Mouse (Mus musculus) sigmoid colon, adult 10 weeks (tissue): ENCODE data around the gene Nr3c2. TPM values are rescaled to one million over a fixed set of nuclear protein-coding genes. Genes with fewer than 3 reads are reported as not detected.

Experiments
- polyA plus RNA-seq: library from polyadenylated mRNA; stranded (reverse); fragments of 350-450 nt; fragmentation: Illumina TruSeq; extraction: RNeasy Lipid Tissue Mini Kit (QIAGEN cat#74804); gene quantifications from one replicate; pipeline ENCODE4 v1.2.3, GENCODE M21; 2014; ENCODE audit warnings: low read depth, low replicate concordance

The Nr3c2 gene
- polyA plus RNA-seq = 110 TPM

GRCm38 (mm10) chr8:76899411-76900154, at the start of gene Nr3c2:
Nr3c2 (plus strand) TSS chr8:76899442.

